Mouse (Mus musculus) gastrocnemius, postnatal 10 days (tissue): ENCODE measurements around the gene Pou2f2. TPM values are rescaled to one million over a fixed set of nuclear protein-coding genes. Genes with fewer than 3 reads are reported as not detected.

Source experiments
- DNase-seq: peaks from one replicate; pipeline ENCODE4 v3.0.0; 2021; ENCODE audit warnings: mixed read lengths
- total RNA-seq, 2 experiments: library from RNA; stranded (reverse); gene quantifications; 2 replicates each; pipeline ENCODE4 v1.2.3; 2021

Gene Pou2f2
- total RNA-seq, 2 experiments from 2014 or later = 0.16 to 0.77 TPM

GRCm38 (mm10) chr7:25145896-25146295 lies 33.6 kb downstream of the Pou2f2 start:
- DNase-seq = no peak

GRCm38 (mm10) chr7:25141761-25142160 lies 37.8 kb downstream of the Pou2f2 start:
- DNase-seq = peak; percentile 41

GRCm38 (mm10) chr7:25137553-25137952 lies 42.0 kb downstream of the Pou2f2 start:
- DNase-seq = no peak

GRCm38 (mm10) chr7:25133092-25134049 lies 46.2 kb downstream of the Pou2f2 start:
- DNase-seq = peak; percentile 82

- DNase-seq = no peak
Observed at GRCm38 (mm10) chr7:25132318-25132960, 47.1 kb downstream of the Pou2f2 start.

GRCm38 (mm10) chr7:25131247-25131646 lies 48.3 kb downstream of the Pou2f2 start:
- DNase-seq = no peak

- no peak for DNase-seq
Observed at GRCm38 (mm10) chr7:25130565-25130964, 49.0 kb downstream of the Pou2f2 start.

GRCm38 (mm10) chr7:25129390-25129979 lies 50.0 kb downstream of the Pou2f2 start:
- no peak for DNase-seq

GRCm38 (mm10) chr7:25127971-25128370 lies 51.6 kb downstream of the Pou2f2 start:
- DNase-seq = no peak

GRCm38 (mm10) chr7:25125716-25126281 lies 53.7 kb downstream of the Pou2f2 start:
- no peak for DNase-seq

GRCm38 (mm10) chr7:25121240-25121786 lies 58.2 kb downstream of the Pou2f2 start:
- DNase-seq = no peak

GRCm38 (mm10) chr7:25120061-25120834 lies 59.3 kb downstream of the Pou2f2 start:
- DNase-seq = no peak

- DNase-seq = no peak
Observed at GRCm38 (mm10) chr7:25112956-25113603, 66.4 kb downstream of the Pou2f2 start.

GRCm38 (mm10) chr7:25112178-25112955 lies 67.2 kb downstream of the Pou2f2 start:
- DNase-seq = no peak

- DNase-seq = no peak
Observed at GRCm38 (mm10) chr7:25110336-25110735, 69.2 kb downstream of the Pou2f2 start.

GRCm38 (mm10) chr7:25109355-25109754 lies 70.2 kb downstream of the Pou2f2 start:
- DNase-seq = no peak

- no peak for DNase-seq
Observed at GRCm38 (mm10) chr7:25106790-25107502, 72.6 kb downstream of the Pou2f2 start.

- peak; percentile 75 for DNase-seq
Observed at GRCm38 (mm10) chr7:25105411-25106160, 73.9 kb downstream of the Pou2f2 start.

GRCm38 (mm10) chr7:25099581-25099980 lies 79.9 kb downstream of the Pou2f2 start:
- no peak for DNase-seq
